In the genomic region with DNA sequence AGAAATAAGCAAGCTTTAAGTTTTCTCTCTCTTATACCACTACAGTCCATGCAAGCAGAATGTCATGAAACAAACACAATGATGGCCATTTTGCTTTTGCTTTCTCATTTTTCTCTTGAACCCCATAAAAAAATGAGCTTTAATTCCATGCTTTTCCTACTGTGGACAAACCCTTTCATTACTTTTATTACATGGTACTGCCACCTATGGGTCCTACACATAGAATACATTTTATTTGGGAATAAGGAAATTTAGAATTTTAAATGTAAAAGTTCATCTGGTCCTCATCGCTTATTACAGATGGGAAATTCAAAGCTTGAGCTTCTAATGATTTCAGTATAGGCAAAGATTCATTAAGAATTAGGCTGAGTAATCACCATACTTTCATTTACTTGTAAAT, we compare ENCODE assay signal across 31 mouse cellular contexts.
DNase-seq lines count a peak whose midpoint lies in the region; ATAC-seq and TF ChIP-seq lines count a peak whose summit lies in the region.
"Had no signal": no experiment of that assay in that cellular context is flagged by ENCODE, and none has a peak within 500 bp of the region (broad histone marks: within the 10 kb centered on the region; RNA-seq: fewer than 3 reads in every experiment).

No protein-coding gene starts in this region.

- H3K79me2 ChIP-seq in MEL (ENCODE audit: control insufficient read depth, insufficient read depth, low read length, poor library complexity): no peaks in the 10 kb centered on the region

- no peak overlapping the region for H3K4me2 ChIP-seq in heart, postnatal 0 days (ENCODE audit: low read depth, low read length)
- H3K4me2 ChIP-seq in stomach, postnatal 0 days (replicated peaks; ENCODE audit: low read depth): no peak overlapping the region
- H3K4me2 ChIP-seq: heart, embryonic 15.5 days; hindbrain, embryonic 13.5 days; limb, embryonic 13.5 days; liver, embryonic 11.5 days; neural tube, embryonic 12.5 days had no signal

- TF ChIP-seq CTCF in heart, postnatal 0 days (IDR thresholded peaks at IDR 0.05; ENCODE audit: low read depth): peak; percentile 18; the same call in 1 of the 2 replicates
- peak; percentile 52 for TF ChIP-seq CTCF in left cerebral cortex, adult 2 months (IDR thresholded peaks at IDR 0.05)
- TF ChIP-seq CTCF in MEL (IDR thresholded peaks at IDR 0.05 in 2 of 3, conservative IDR thresholded peaks at IDR 0.05 in 1 of 3; ENCODE audit: control insufficient read depth in 1 of 3, insufficient read depth in 1 of 3, low read depth in 2 of 3, low read length in 3 of 3, poor library complexity in 1 of 3, severe bottlenecking in 1 of 3): peak in 1 of 3 experiments; percentile 46; a peak in 2 of 6 replicates
- peak; percentile 42 for TF ChIP-seq CTCF in stomach, postnatal 0 days (IDR thresholded peaks at IDR 0.05; ENCODE audit: low read depth)

- no peak for ATAC-seq in heart, postnatal 0 days (ENCODE audit: insufficient read depth, low read depth)
- ATAC-seq in stomach, postnatal 0 days (ENCODE audit: low FRiP score, low TSS enrichment): no peak
- ATAC-seq: activated CD4-positive, CD25-positive, alpha-beta regulatory T cell, adult 4 months; forebrain, embryonic 16.5 days; inflammation-experienced regulatory T-cells, adult 6 months; midbrain, embryonic 16.5 days had no signal

- H3K27ac ChIP-seq in heart, postnatal 0 days (ENCODE audit: low read depth): no peak overlapping the region
- H3K27ac ChIP-seq in left cerebral cortex, adult 2 months: no peak overlapping the region
- no peak overlapping the region for H3K27ac ChIP-seq in MEL (ENCODE audit: control insufficient read depth, low read depth, low read length)
- H3K27ac ChIP-seq in stomach, postnatal 0 days (replicated peaks): no peak overlapping the region
- H3K27ac ChIP-seq: heart, embryonic 10.5 days; heart, embryonic 15.5 days; hindbrain, embryonic 13.5 days; limb, embryonic 13.5 days; neural tube, embryonic 12.5 days had no signal

- H3K4me1 ChIP-seq in heart, postnatal 0 days (ENCODE audit: control insufficient read depth, insufficient read depth): no peaks in the 10 kb centered on the region
- H3K4me1 ChIP-seq in MEL (ENCODE audit: control insufficient read depth in 1 of 2, insufficient read depth in 2 of 2, low read length in 2 of 2): no peaks in the 10 kb centered on the region
- no peaks in the 10 kb centered on the region for H3K4me1 ChIP-seq in stomach, postnatal 0 days (replicated peaks; ENCODE audit: control insufficient read depth, insufficient read depth)
- H3K4me1 ChIP-seq: heart, embryonic 10.5 days; heart, embryonic 15.5 days; hindbrain, embryonic 13.5 days; limb, embryonic 13.5 days; neural tube, embryonic 12.5 days had no signal

- intact Hi-C loops in heart, postnatal 10 days (cut with DNase I): no loop called here
- intact Hi-C loops in left cerebral cortex, adult 2 months (cut with DNase I): loop anchor here (2.0 to 10.0 kb wide), 2 partner anchors 1068 to 1550 kb away; no protein-coding TSS in a partner anchor
- intact Hi-C loops in left cerebral cortex, postnatal 25 days (cut with DNase I): loop anchor here (5.0 to 10.0 kb wide), 2 partner anchors 1078 to 1550 kb away; no protein-coding TSS in a partner anchor

- no peak for DNase-seq in heart, postnatal 0 days (ENCODE audit: low spot score)
- DNase-seq in heart, postnatal 10 days: no peak
- DNase-seq in left cerebral cortex, adult 2 months (ENCODE audit: extremely low spot score in 1 of 2, low spot score in 2 of 2): no peak
- no peak for DNase-seq in left cerebral cortex, postnatal 25 days (ENCODE audit: low spot score in 2 of 2)
- peak; percentile 22 for DNase-seq in MEL (ENCODE audit: low read depth, low spot score)
- no peak for DNase-seq in stomach, postnatal 0 days (ENCODE audit: low spot score)
- no peak for DNase-seq in thymus, postnatal 25 days
- DNase-seq: adrenal gland, adult 8-10 months; B cell, adult 2 months; cerebellum, adult 9-10 months; cerebellum, postnatal 36 days; gastrocnemius, postnatal 10 days; heart, postnatal 4 days; kidney, adult 2 months; layer of hippocampus, adult 9-11 months; lung, postnatal 4 days; right cerebral cortex, adult 18-20 months; spleen, adult 18-20 months; thymus, adult 18-20 months; thymus, postnatal 36 days had no signal

- no peak overlapping the region for H3K4me3 ChIP-seq in heart, postnatal 0 days (ENCODE audit: low read depth, low read length)
- H3K4me3 ChIP-seq in left cerebral cortex, adult 2 months: no peak overlapping the region
- no peak overlapping the region for H3K4me3 ChIP-seq in MEL (ENCODE audit: control insufficient read depth in 1 of 2, insufficient read depth in 1 of 2, low read depth in 2 of 2, low read length in 2 of 2)
- H3K4me3 ChIP-seq in stomach, postnatal 0 days (ENCODE audit: low read depth, low read length): no peak overlapping the region
- H3K4me3 ChIP-seq: heart, embryonic 10.5 days; heart, embryonic 15.5 days; hindbrain, embryonic 13.5 days; limb, embryonic 13.5 days; myocyte; neural tube, embryonic 12.5 days had no signal

- H3K9me3 ChIP-seq in heart, postnatal 0 days (replicated peaks; ENCODE audit: control insufficient read depth, low read length): no peaks in the 10 kb centered on the region
- H3K9me3 ChIP-seq in MEL (replicated peaks; ENCODE audit: insufficient read depth, low read length): no peaks in the 10 kb centered on the region
- H3K9me3 ChIP-seq in stomach, postnatal 0 days (ENCODE audit: control insufficient read depth, low read length): no peaks in the 10 kb centered on the region
- H3K9me3 ChIP-seq: heart, embryonic 10.5 days; heart, embryonic 15.5 days; hindbrain, embryonic 13.5 days; limb, embryonic 13.5 days; neural tube, embryonic 12.5 days had no signal

- no peak for TF ChIP-seq POLR2A in MEL (IDR thresholded peaks at IDR 0.05; ENCODE audit: control insufficient read depth in 1 of 2, insufficient read depth in 1 of 2, low read depth in 1 of 2, low read length in 2 of 2, poor library complexity in 1 of 2)

- 91% methylated on average over 1 of the region's 1 CpGs for WGBS in heart, postnatal 0 days
- 89% methylated on average over 1 of the region's 1 CpGs for WGBS in stomach, postnatal 0 days

- no peaks in the 10 kb centered on the region for H3K27me3 ChIP-seq in heart, postnatal 0 days (ENCODE audit: control insufficient read depth, insufficient read depth, low read length)
- no peaks in the 10 kb centered on the region for H3K27me3 ChIP-seq in MEL (ENCODE audit: control insufficient read depth in 1 of 2, insufficient read depth in 2 of 2, low read length in 2 of 2)
- H3K27me3 ChIP-seq in stomach, postnatal 0 days (ENCODE audit: control insufficient read depth, insufficient read depth, low read length): no peaks in the 10 kb centered on the region
- H3K27me3 ChIP-seq: heart, embryonic 15.5 days; hindbrain, embryonic 13.5 days; limb, embryonic 13.5 days; neural tube, embryonic 12.5 days had no signal

- TF ChIP-seq EP300 in heart, postnatal 0 days (IDR thresholded peaks at IDR 0.05; ENCODE audit: low read depth): no peak
- TF ChIP-seq EP300 in MEL (IDR thresholded peaks at IDR 0.05; ENCODE audit: low read depth in 1 of 2, low read length in 2 of 2): no peak
- TF ChIP-seq EP300 in stomach, postnatal 0 days (optimal IDR thresholded peaks at IDR 0.05): no peak

- H3K9ac ChIP-seq in heart, postnatal 0 days (replicated peaks; ENCODE audit: low read depth, low read length): no peak overlapping the region
- H3K9ac ChIP-seq in MEL (ENCODE audit: control insufficient read depth, low read depth, low read length, poor library complexity, severe bottlenecking): no peak overlapping the region
- H3K9ac ChIP-seq in stomach, postnatal 0 days (ENCODE audit: low read length): no peak overlapping the region
- H3K9ac ChIP-seq: heart, embryonic 15.5 days; hindbrain, embryonic 13.5 days; limb, embryonic 13.5 days; neural tube, embryonic 12.5 days had no signal

- no peaks in the 10 kb centered on the region for H3K36me3 ChIP-seq in heart, postnatal 0 days (replicated peaks; ENCODE audit: control insufficient read depth, insufficient read depth, low read length)
- H3K36me3 ChIP-seq in MEL (ENCODE audit: control insufficient read depth in 1 of 2, insufficient read depth in 2 of 2, low read length in 2 of 2): no peaks in the 10 kb centered on the region
- no peaks in the 10 kb centered on the region for H3K36me3 ChIP-seq in stomach, postnatal 0 days (ENCODE audit: control insufficient read depth, insufficient read depth, low read length)
- H3K36me3 ChIP-seq: heart, embryonic 10.5 days; heart, embryonic 15.5 days; hindbrain, embryonic 13.5 days; limb, embryonic 13.5 days; neural tube, embryonic 12.5 days had no signal

- TF ChIP-seq RAD21 in MEL (IDR thresholded peaks at IDR 0.05; ENCODE audit: low read depth, low read length): peak; percentile 68

TF ChIP-seq in MEL, 35 proteins besides CTCF, POLR2A, EP300 and RAD21:
- no peak for TF ChIP-seq JUND (IDR thresholded peaks at IDR 0.05; ENCODE audit: low read depth, low read length)
- TF ChIP-seq SMC3 (IDR thresholded peaks at IDR 0.05; ENCODE audit: low read depth, low read length): peak; percentile 44
- TF ChIP-seq ZC3H11A (IDR thresholded peaks at IDR 0.05; ENCODE audit: low read depth, low read length): peak; percentile 45
TF ChIP-seq in MEL: peak in this region for 2.
